Mouse (Mus musculus): ENCODE measurements at regions not wholly inside any gene's neighbourhood (a gene's known extent, or its start where the extent isn't known, plus 50 kb on each side); places are given as distances from the start of the nearest gene placed in this dataset.

DNA sequence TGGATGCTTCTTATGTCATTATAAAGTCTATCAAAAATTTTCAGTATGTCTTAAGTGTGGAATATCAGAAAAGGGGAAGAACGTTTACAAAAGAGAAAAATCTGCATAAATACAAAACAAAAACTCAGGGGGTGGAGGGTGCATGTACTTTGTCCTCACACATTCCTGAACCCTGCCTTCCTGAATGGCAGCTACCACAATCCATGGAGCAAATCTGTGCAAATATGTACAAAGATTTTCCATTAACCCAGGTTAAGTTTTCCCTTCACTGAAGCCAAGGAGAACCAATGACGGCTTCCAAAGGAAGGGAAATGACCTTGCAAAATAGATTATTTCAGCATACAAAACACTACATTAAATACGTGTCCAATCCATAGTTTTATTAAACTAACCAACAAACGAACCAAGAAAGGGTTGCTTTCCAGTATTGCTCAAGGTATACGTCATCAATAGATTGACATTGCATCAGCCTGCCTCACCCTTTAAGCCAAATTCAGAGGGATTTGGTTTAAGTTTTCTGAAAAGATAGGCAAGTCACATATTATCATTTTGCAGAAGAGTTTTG, 61.4 kb upstream of the 4933415F23Rik start:
- ATAC-seq (replicated peaks; ENCODE audit: low FRiP score, low TSS enrichment, poor library complexity, severe bottlenecking), result no peak

DNA sequence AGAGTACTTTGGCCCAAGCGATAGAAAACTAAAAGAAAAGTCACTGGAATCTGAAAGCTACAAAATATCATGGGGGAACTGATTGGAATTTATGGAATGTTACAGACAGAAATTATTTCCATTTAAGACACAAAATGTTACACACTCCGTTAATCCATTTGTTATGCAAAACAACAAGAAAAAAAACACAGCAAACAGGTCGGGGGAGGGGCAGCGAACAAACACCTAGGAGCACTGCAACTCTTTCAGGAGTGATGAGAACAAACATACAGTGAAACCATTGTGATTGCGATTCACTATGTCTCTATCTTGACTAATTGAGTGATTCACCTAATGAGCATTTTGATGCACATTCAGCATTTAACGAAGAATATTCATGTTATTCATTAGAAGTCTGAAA, 60.7 kb upstream of the 4933415F23Rik start:
- ATAC-seq (replicated peaks; ENCODE audit: low FRiP score, low TSS enrichment, poor library complexity, severe bottlenecking), result no peak

All from megakaryocyte-erythroid progenitor cell, adult 5-6 weeks (primary cell).